Mouse (Mus musculus) CH12.LX (cell line): ENCODE data around the gene Zfp62. TPM values are rescaled to one million over a fixed set of nuclear protein-coding genes. Genes with fewer than 3 reads are reported as not detected.

ENCODE experiments used
- DNase-seq: peaks from one replicate; pipeline ENCODE4 v3.0.0-alpha.2; 2013; ENCODE audit errors: extremely low read depth
- H3K27ac ChIP-seq: 2 replicates; pipeline ENCODE4 v1.5.1; 2012; ENCODE audit warnings: low read depth, mild to moderate bottlenecking, control low read depth, moderate library complexity; ENCODE audit not compliant: insufficient read depth
- H3K27me3 ChIP-seq: replicated peaks from 2 replicates; pipeline ENCODE3; 2012; ENCODE audit warnings: inconsistent platforms
- H3K36me3 ChIP-seq, 2 experiments: replicated peaks in 1 of 2; 2 replicates each; pipeline versions ENCODE3 to v1.6.1; 2012; ENCODE audit warnings: inconsistent platforms in 1 of 2, low read length in 1 of 2, mild to moderate bottlenecking in 1 of 2, mixed read lengths in 1 of 2, moderate library complexity in 1 of 2; ENCODE audit not compliant: control insufficient read depth in 1 of 2, insufficient read depth in 1 of 2
- H3K4me1 ChIP-seq, 2 experiments: 2 replicates each; pipeline ENCODE4 v1.6.1; 2012; ENCODE audit warnings: inconsistent platforms in 1 of 2, moderate library complexity in 1 of 2; ENCODE audit not compliant: insufficient read depth in 2 of 2, control insufficient read depth in 1 of 2
- H3K4me2 ChIP-seq: 2 replicates; pipeline ENCODE4 v1.6.1; 2012; ENCODE audit warnings: low read depth, mild to moderate bottlenecking, control low read depth; ENCODE audit not compliant: poor library complexity, insufficient read depth, severe bottlenecking
- H3K4me3 ChIP-seq, 3 experiments: fragments of 150-350 bp in 1 of 3; sonication (generic) in 1 of 3; replicated peaks in 1 of 3; 2 replicates each; pipeline versions ENCODE3 to v1.5.1; 2011 to 2012; ENCODE audit warnings: low read depth in 2 of 3, low read length in 2 of 3, mild to moderate bottlenecking in 2 of 3, moderate library complexity in 2 of 3, control low read depth in 1 of 3, improper control_type of control experiment in 1 of 3, inconsistent platforms in 1 of 3, mixed read lengths in 1 of 3; ENCODE audit not compliant: poor library complexity in 1 of 3
- H3K79me2 ChIP-seq: replicated peaks from 2 replicates; pipeline ENCODE4 v1.6.1; 2012; ENCODE audit warnings: mild to moderate bottlenecking, moderate library complexity; ENCODE audit not compliant: control insufficient read depth, poor library complexity, insufficient read depth, severe bottlenecking; ENCODE audit errors: extremely low read depth
- H3K9ac ChIP-seq: 2 replicates; pipeline ENCODE4 v1.6.1; 2012; ENCODE audit warnings: low read depth, mild to moderate bottlenecking, control low read depth, moderate library complexity; ENCODE audit not compliant: insufficient read depth
- H3K9me3 ChIP-seq: replicated peaks from 2 replicates; pipeline ENCODE3; 2012; ENCODE audit warnings: low read length, inconsistent platforms, mixed read lengths
- HCFC1 ChIP-seq: IDR thresholded peaks from 2 replicates; pipeline ENCODE4 v1.6.1; 2012; ENCODE audit warnings: low read depth, mild to moderate bottlenecking, inconsistent platforms, low read length, improper control_type of control experiment
- IRF4 ChIP-seq: IDR thresholded peaks from 2 replicates; pipeline ENCODE4 v1.6.1; 2014; ENCODE audit warnings: low read depth, mild to moderate bottlenecking, inconsistent platforms, low read length, improper control_type of control experiment
- JUN ChIP-seq: IDR thresholded peaks from 2 replicates; pipeline ENCODE4 v1.6.1; 2011; ENCODE audit warnings: low read depth, mild to moderate bottlenecking, low read length, improper control_type of control experiment, moderate library complexity; ENCODE audit not compliant: insufficient read depth
- MAFK ChIP-seq: IDR thresholded peaks from 2 replicates; pipeline ENCODE4 v1.6.1; 2011; ENCODE audit warnings: low read length, improper control_type of control experiment; ENCODE audit not compliant: insufficient replicate concordance
- MAX ChIP-seq: IDR thresholded peaks from 2 replicates; pipeline ENCODE4 v1.6.1; 2011; ENCODE audit warnings: low read length, improper control_type of control experiment
- MEF2A ChIP-seq: IDR thresholded peaks from 2 replicates; pipeline ENCODE4 v1.6.1; 2014; ENCODE audit warnings: low read depth, mild to moderate bottlenecking, inconsistent platforms, low read length, improper control_type of control experiment, borderline replicate concordance
- MXI1 ChIP-seq: IDR thresholded peaks from 2 replicates; pipeline ENCODE4 v1.6.1; 2011; ENCODE audit warnings: mild to moderate bottlenecking, low read depth, low read length, improper control_type of control experiment
- NRF1 ChIP-seq: IDR thresholded peaks from 2 replicates; pipeline ENCODE4 v1.6.1; 2014; ENCODE audit warnings: low read depth, mild to moderate bottlenecking, inconsistent platforms, low read length, improper control_type of control experiment, moderate library complexity
- PAX5 ChIP-seq: IDR thresholded peaks from 2 replicates; pipeline ENCODE4 v1.6.1; 2012; ENCODE audit warnings: low read length, inconsistent platforms, mixed read lengths
- RAD21 ChIP-seq: IDR thresholded peaks from 2 replicates; pipeline ENCODE4 v1.6.1; 2011; ENCODE audit warnings: low read depth, mild to moderate bottlenecking, low read length, improper control_type of control experiment, moderate library complexity
- RCOR1 ChIP-seq: conservative IDR thresholded peaks from 2 replicates; pipeline ENCODE4 v1.6.1; 2012; ENCODE audit warnings: low read depth, mild to moderate bottlenecking, inconsistent platforms, low read length, improper control_type of control experiment
- SMC3 ChIP-seq: IDR thresholded peaks from 2 replicates; pipeline ENCODE4 v1.6.1; 2011; ENCODE audit warnings: low read depth, low read length, improper control_type of control experiment
- TCF12 ChIP-seq: IDR thresholded peaks from 2 replicates; pipeline ENCODE4 v1.6.1; 2014; ENCODE audit warnings: low read depth, mild to moderate bottlenecking, inconsistent platforms, low read length, improper control_type of control experiment
- USF1 ChIP-seq: IDR thresholded peaks from 2 replicates; pipeline ENCODE4 v1.6.1; 2014; ENCODE audit warnings: low read depth, mild to moderate bottlenecking, inconsistent platforms, low read length, improper control_type of control experiment
- ZC3H11A ChIP-seq: IDR thresholded peaks from 2 replicates; pipeline ENCODE4 v1.6.1; 2012; ENCODE audit warnings: low read depth, mild to moderate bottlenecking, inconsistent platforms, low read length, improper control_type of control experiment
- dilution Hi-C: fragments of 300-500 bp; cut with MboI; formaldehyde crosslinking; loops from 2 replicates; pipeline ENCODE4 v1.14.3; 2020; ENCODE audit warnings: low sequenced_read_pairs; ENCODE audit not compliant: extremely low pct_unique_long_range_greater_than_20kb, extremely low pct_ligation_motif_present
- in situ Hi-C: fragments of 300-500 bp; cut with MboI; formaldehyde crosslinking; loops from 3 replicates; pipeline ENCODE4 v1.14.3; 2019; ENCODE audit warnings: low sequenced_read_pairs, low pct_ligation_motif_present, low pct_unique_long_range_greater_than_20kb, mixed read lengths
- polyA plus RNA-seq: library from polyadenylated mRNA; unstranded; fragments of >175 nt; gene quantifications from 2 replicates; pipeline ENCODE4 v1.2.1, GENCODE M21; 2012; ENCODE audit warnings: low read depth; ENCODE audit not compliant: insufficient read length
- total RNA-seq, 2 experiments: library from RNA; depleted of rRNA; stranded (reverse); fragments of 300-350 nt in 1 of 2; fragments of >200 nt in 1 of 2; gene quantifications; 2 replicates each; pipeline ENCODE4 v1.2.3; 2012 to 2014

The Zfp62 gene
- total and polyA plus RNA-seq, 3 experiments = 22.6 to 38.7 (median 25.3) TPM

- no peak for DNase-seq
- no peaks in the 10 kb centered on the region for H3K27me3 ChIP-seq
- H3K27ac ChIP-seq = no peak overlapping the region
- no peak for TF ChIP-seq SMC3
- TF ChIP-seq MAFK = no peak
- no peak for TF ChIP-seq HCFC1
- no peak for TF ChIP-seq ZC3H11A
- TF ChIP-seq NRF1 = no peak
- TF ChIP-seq PAX5 = no peak
- TF ChIP-seq MAX = no peak
- no peak for TF ChIP-seq IRF4
- TF ChIP-seq USF1 = no peak
- H3K9ac ChIP-seq = no peak overlapping the region
- H3K9me3 ChIP-seq = no peaks in the 10 kb centered on the region
- dilution Hi-C loops (no loop called here), in situ Hi-C loops (loop anchor here (5.0 to 25.0 kb wide), 3 partner anchors 65 to 477 kb away; partner anchors contain the start of gene Olfr1396)
- H3K4me1 ChIP-seq = peaks cover 0 to 5% of the 10 kb centered on the region in 2 experiments; a peak in 1 of 4 replicates
- peaks cover 10% of the 10 kb centered on the region for H3K79me2 ChIP-seq
- no peak overlapping the region for H3K4me2 ChIP-seq
- peaks cover 59 to 88% of the 10 kb centered on the region in 2 experiments for H3K36me3 ChIP-seq
- H3K4me3 ChIP-seq = no peak overlapping the region
Measured at GRCm38 (mm10) chr11:49262286-49262685, 59.2 kb downstream of the Zfp62 start.

DNA sequence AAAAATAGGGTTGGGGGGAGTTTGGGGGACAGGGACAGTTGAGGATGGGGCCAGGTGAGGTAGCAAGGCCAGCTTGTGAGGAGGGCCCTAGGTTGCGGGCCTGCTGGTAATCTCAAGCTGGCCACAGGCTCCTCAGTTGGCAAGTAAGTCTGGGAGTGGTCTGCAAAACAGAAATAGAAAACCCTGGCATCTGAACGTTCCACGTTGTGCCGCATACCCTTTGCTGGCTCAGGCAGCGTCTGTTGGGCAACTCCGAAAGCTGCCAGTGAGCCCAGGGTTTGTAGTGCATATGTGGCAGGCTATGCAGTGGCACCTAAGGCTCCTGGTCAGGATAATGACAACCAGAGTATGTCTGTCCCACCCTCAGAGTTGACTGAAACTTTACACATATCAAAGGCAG lies 60.1 kb downstream of the Zfp62 start:
- Histone ChIP-seq H3K4me3 (no peak overlapping the region), H3K9me3 (no peaks in the 10 kb centered on the region), H3K36me3 (peaks cover 59 to 86% of the 10 kb centered on the region in 2 experiments), H3K4me2 (no peak overlapping the region), H3K79me2 (peaks cover 10% of the 10 kb centered on the region), H3K9ac (no peak overlapping the region), H3K4me1 (peaks cover 0 to 5% of the 10 kb centered on the region in 2 experiments; a peak in 1 of 4 replicates), H3K27ac (no peak overlapping the region), H3K27me3 (no peaks in the 10 kb centered on the region)
- dilution Hi-C loops = no loop called here
- no peak for DNase-seq
- no peak for TF ChIP-seq ZC3H11A
- TF ChIP-seq RCOR1 = no peak
- TF ChIP-seq JUN = no peak
- TF ChIP-seq MXI1 = no peak
- TF ChIP-seq NRF1 = no peak
- no peak for TF ChIP-seq MEF2A
- TF ChIP-seq RAD21 = no peak
- TF ChIP-seq MAX = no peak
- TF ChIP-seq TCF12 = no peak
- in situ Hi-C loops = loop anchor here (5.0 to 25.0 kb wide), 3 partner anchors 66 to 478 kb away; partner anchors contain the start of gene Olfr1396
